Mouse (Mus musculus): ENCODE measurements at regions not wholly inside any gene's neighbourhood (a gene's known extent, or its start where the extent isn't known, plus 50 kb on each side); places are given as distances from the start of the nearest gene placed in this dataset.

GRCm38 (mm10) chr13:101273321-101273720 lies 440.1 kb upstream of the Slc30a5 start:
- H3K36me3 ChIP-seq = no peaks in the 10 kb centered on the region
- H3K9ac ChIP-seq (replicated peaks) = no peak overlapping the region
- no peaks in the 10 kb centered on the region for H3K4me1 ChIP-seq (replicated peaks)
- H3K4me2 ChIP-seq (replicated peaks) = no peak overlapping the region
- H3K27ac ChIP-seq = no peak overlapping the region
- 91% methylated on average over 7 of the region's 7 CpGs for WGBS
- H3K9me3 ChIP-seq = no peaks in the 10 kb centered on the region
- H3K27me3 ChIP-seq = no peaks in the 10 kb centered on the region
- no peak overlapping the region for H3K4me3 ChIP-seq (replicated peaks)
- ATAC-seq = no peak

- H3K36me3 ChIP-seq = no peaks in the 10 kb centered on the region
- no peak for ATAC-seq
- no peaks in the 10 kb centered on the region for H3K4me1 ChIP-seq (replicated peaks)
- H3K27me3 ChIP-seq = no peaks in the 10 kb centered on the region
- 82% methylated on average over 5 of the region's 5 CpGs for WGBS
- no peak overlapping the region for H3K4me2 ChIP-seq (replicated peaks)
- H3K4me3 ChIP-seq (replicated peaks) = no peak overlapping the region
- H3K9me3 ChIP-seq = no peaks in the 10 kb centered on the region
- H3K27ac ChIP-seq = no peak overlapping the region
- no peak overlapping the region for H3K9ac ChIP-seq (replicated peaks)
Observed at GRCm38 (mm10) chr13:101253698-101254468, 420.7 kb upstream of the Slc30a5 start.

DNA sequence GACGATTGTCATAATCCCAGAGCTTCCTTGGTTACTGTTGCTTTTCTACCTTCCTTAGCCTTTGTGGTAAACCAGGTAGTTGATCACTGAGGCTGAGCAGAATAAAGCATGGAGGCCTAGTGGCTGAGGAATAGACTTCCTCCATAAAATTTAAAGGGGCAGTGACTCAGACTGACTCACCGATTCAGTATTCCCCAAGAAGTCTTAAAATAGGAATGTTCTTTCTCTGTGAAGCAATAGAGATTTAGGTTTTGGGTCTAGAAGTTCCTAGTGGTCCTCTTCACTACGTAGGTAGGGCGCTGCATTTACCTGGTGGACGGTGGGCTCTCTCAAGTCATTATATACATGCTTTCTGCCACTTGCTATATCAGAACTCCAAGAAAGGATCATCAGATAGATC lies 416.1 kb upstream of the Slc30a5 start:
- WGBS = 89% methylated on average over 5 of the region's 5 CpGs
- ATAC-seq = no peak
- Histone ChIP-seq H3K4me2 (replicated peaks) (no peak overlapping the region), H3K9me3 (no peaks in the 10 kb centered on the region), H3K9ac (replicated peaks) (no peak overlapping the region), H3K27me3 (no peaks in the 10 kb centered on the region), H3K36me3 (no peaks in the 10 kb centered on the region), H3K4me1 (replicated peaks) (no peaks in the 10 kb centered on the region), H3K27ac (no peak overlapping the region), H3K4me3 (replicated peaks) (no peak overlapping the region)

- H3K9me3 ChIP-seq = no peaks in the 10 kb centered on the region
- no peaks in the 10 kb centered on the region for H3K27me3 ChIP-seq
- no peaks in the 10 kb centered on the region for H3K4me1 ChIP-seq (replicated peaks)
- WGBS = 92% methylated on average over 3 of the region's 3 CpGs
- H3K4me2 ChIP-seq (replicated peaks) = no peak overlapping the region
- no peak for ATAC-seq
- no peak overlapping the region for H3K9ac ChIP-seq (replicated peaks)
- no peaks in the 10 kb centered on the region for H3K36me3 ChIP-seq
- H3K27ac ChIP-seq = no peak overlapping the region
- no peak overlapping the region for H3K4me3 ChIP-seq (replicated peaks)
Observed at GRCm38 (mm10) chr13:101244326-101244725, 411.1 kb upstream of the Slc30a5 start.

- H3K9me3 ChIP-seq = no peaks in the 10 kb centered on the region
- no peak overlapping the region for H3K4me3 ChIP-seq (replicated peaks)
- no peak for ATAC-seq
- H3K27me3 ChIP-seq = no peaks in the 10 kb centered on the region
- no peaks in the 10 kb centered on the region for H3K36me3 ChIP-seq
- H3K27ac ChIP-seq = no peak overlapping the region
- peaks cover 19% of the 10 kb centered on the region for H3K4me1 ChIP-seq (replicated peaks)
- no peak overlapping the region for H3K9ac ChIP-seq (replicated peaks)
- H3K4me2 ChIP-seq (replicated peaks) = no peak overlapping the region
Observed at GRCm38 (mm10) chr13:101238860-101239259, 405.6 kb upstream of the Slc30a5 start.

GRCm38 (mm10) chr13:101237035-101237434 lies 403.8 kb upstream of the Slc30a5 start:
- no peaks in the 10 kb centered on the region for H3K36me3 ChIP-seq
- H3K4me1 ChIP-seq (replicated peaks) = peaks cover 37% of the 10 kb centered on the region
- no peak for ATAC-seq
- H3K9me3 ChIP-seq = no peaks in the 10 kb centered on the region
- no peak overlapping the region for H3K4me3 ChIP-seq (replicated peaks)
- no peak overlapping the region for H3K27ac ChIP-seq
- no peaks in the 10 kb centered on the region for H3K27me3 ChIP-seq
- no peak overlapping the region for H3K9ac ChIP-seq (replicated peaks)
- 71% methylated on average over 10 of the region's 10 CpGs for WGBS
- no peak overlapping the region for H3K4me2 ChIP-seq (replicated peaks)

GRCm38 (mm10) chr13:101235846-101236245 lies 402.6 kb upstream of the Slc30a5 start:
- no peak overlapping the region for H3K27ac ChIP-seq
- peaks cover 37% of the 10 kb centered on the region for H3K4me1 ChIP-seq (replicated peaks)
- no peak overlapping the region for H3K4me3 ChIP-seq (replicated peaks)
- WGBS = 91% methylated on average over 4 of the region's 4 CpGs
- H3K9me3 ChIP-seq = no peaks in the 10 kb centered on the region
- no peaks in the 10 kb centered on the region for H3K36me3 ChIP-seq
- H3K9ac ChIP-seq (replicated peaks) = no peak overlapping the region
- no peaks in the 10 kb centered on the region for H3K27me3 ChIP-seq
- ATAC-seq = no peak
- no peak overlapping the region for H3K4me2 ChIP-seq (replicated peaks)

- Histone ChIP-seq H3K4me3 (replicated peaks) (no peak overlapping the region), H3K36me3 (no peaks in the 10 kb centered on the region), H3K4me1 (replicated peaks) (peaks cover 37% of the 10 kb centered on the region), H3K4me2 (replicated peaks) (no peak overlapping the region), H3K27ac (no peak overlapping the region), H3K9me3 (no peaks in the 10 kb centered on the region), H3K9ac (replicated peaks) (no peak overlapping the region), H3K27me3 (no peaks in the 10 kb centered on the region)
- no peak for ATAC-seq
- WGBS = 9% methylated on average over 3 of the region's 3 CpGs
Observed at GRCm38 (mm10) chr13:101235110-101235509, 401.9 kb upstream of the Slc30a5 start.

DNA sequence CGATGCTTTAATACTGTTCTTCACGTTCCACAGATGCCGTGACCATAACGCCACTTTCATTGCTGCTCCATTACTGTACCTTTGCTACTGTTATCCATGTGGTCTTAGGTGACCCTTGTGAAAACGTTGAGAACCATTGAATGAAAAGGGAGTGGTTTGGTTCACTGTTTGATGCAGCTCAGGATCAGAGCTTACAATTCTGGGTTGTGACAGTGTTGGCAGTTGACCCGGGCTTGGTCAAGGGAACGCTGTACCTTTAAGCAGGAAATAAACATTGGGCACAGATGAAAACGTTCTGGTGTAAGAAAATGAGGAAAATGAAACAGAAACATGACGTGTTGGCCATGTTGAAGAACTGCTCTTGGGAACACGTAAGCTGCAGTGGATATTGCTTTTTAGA lies 401.3 kb upstream of the Slc30a5 start:
- peak; percentile 12; the same call in 1 of the 2 replicates for ATAC-seq
- Histone ChIP-seq H3K27ac (no peak overlapping the region), H3K27me3 (no peaks in the 10 kb centered on the region), H3K9ac (replicated peaks) (no peak overlapping the region), H3K36me3 (no peaks in the 10 kb centered on the region), H3K9me3 (no peaks in the 10 kb centered on the region), H3K4me3 (replicated peaks) (no peak overlapping the region), H3K4me1 (replicated peaks) (peaks cover 37% of the 10 kb centered on the region), H3K4me2 (replicated peaks) (peak overlapping the region; percentile 39)
- WGBS = 72% methylated on average over 10 of the region's 10 CpGs

- Histone ChIP-seq H3K9ac (replicated peaks) (no peak overlapping the region), H3K4me1 (replicated peaks) (peaks cover 37% of the 10 kb centered on the region), H3K27me3 (no peaks in the 10 kb centered on the region), H3K27ac (peak overlapping the region; percentile 69), H3K4me2 (replicated peaks) (peak overlapping the region; percentile 39), H3K9me3 (no peaks in the 10 kb centered on the region), H3K4me3 (replicated peaks) (0 out of 2 replicates have a peak overlapping the region, but pooled peaks have one; percentile 2), H3K36me3 (no peaks in the 10 kb centered on the region)
- WGBS = 22% methylated on average over 5 of the region's 5 CpGs
- ATAC-seq = peak; percentile 71
Observed at GRCm38 (mm10) chr13:101233843-101234281, 400.6 kb upstream of the Slc30a5 start.

GRCm38 (mm10) chr13:101233181-101233842 lies 400.1 kb upstream of the Slc30a5 start:
- H3K4me2 ChIP-seq (replicated peaks) = peak overlapping the region; percentile 39
- no peaks in the 10 kb centered on the region for H3K9me3 ChIP-seq
- peak; percentile 77 for ATAC-seq
- H3K4me1 ChIP-seq (replicated peaks) = peaks cover 37% of the 10 kb centered on the region
- H3K9ac ChIP-seq (replicated peaks) = no peak overlapping the region
- WGBS = 14% methylated on average over 8 of the region's 8 CpGs
- no peaks in the 10 kb centered on the region for H3K36me3 ChIP-seq
- H3K27me3 ChIP-seq = no peaks in the 10 kb centered on the region
- H3K4me3 ChIP-seq (replicated peaks) = no peak overlapping the region
- H3K27ac ChIP-seq = peak overlapping the region; percentile 69

GRCm38 (mm10) chr13:101229861-101230260 lies 396.6 kb upstream of the Slc30a5 start:
- Histone ChIP-seq H3K9me3 (no peaks in the 10 kb centered on the region), H3K4me2 (replicated peaks) (no peak overlapping the region), H3K27ac (no peak overlapping the region), H3K27me3 (no peaks in the 10 kb centered on the region), H3K36me3 (no peaks in the 10 kb centered on the region), H3K9ac (replicated peaks) (no peak overlapping the region), H3K4me1 (replicated peaks) (peaks cover 27% of the 10 kb centered on the region), H3K4me3 (replicated peaks) (no peak overlapping the region)
- 85% methylated on average over 4 of the region's 4 CpGs for WGBS
- no peak for ATAC-seq
